Mouse (Mus musculus): ENCODE measurements around the gene Qk.

DNA sequence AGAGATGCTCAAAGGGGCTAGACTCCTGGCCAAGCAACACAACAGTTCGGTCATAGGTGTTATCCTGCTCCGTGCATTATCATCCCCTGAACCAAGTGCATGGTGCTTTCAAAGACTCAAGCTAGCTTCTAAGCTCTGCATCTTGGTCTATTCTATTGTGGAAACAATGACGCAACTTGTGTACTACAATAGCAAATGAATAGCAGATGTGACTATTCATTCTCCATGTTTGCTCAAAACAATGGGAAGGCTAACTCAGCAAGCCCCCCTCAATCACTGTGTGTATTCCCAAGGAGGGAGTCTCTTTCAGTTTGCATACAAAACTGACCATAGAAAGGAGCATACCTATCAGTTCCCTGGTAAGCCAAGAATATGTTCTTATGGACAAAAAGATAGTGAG is 121.4 kb downstream of the Qk start:
- TF ChIP-seq CTCF (IDR thresholded peaks at IDR 0.05; ENCODE audit: control insufficient read depth, insufficient read depth, insufficient read length), result no peak
- no peak for TF ChIP-seq USF1 (IDR thresholded peaks at IDR 0.05; ENCODE audit: low read depth)
- no peak for TF ChIP-seq MAX (IDR thresholded peaks at IDR 0.05)
- no peak for TF ChIP-seq MYOD1 (IDR thresholded peaks at IDR 0.05; ENCODE audit: control insufficient read depth, insufficient read length, low read depth)
